Mouse (Mus musculus): ENCODE measurements around the gene Zbtb43.

Gene Zbtb43

GRCm38 (mm10) chr2:33429339-33429738 lies 39.0 kb downstream of the Zbtb43 start:
- DNase-seq, result peak; percentile 53 to 66

- DNase-seq, result no peak
Measured at GRCm38 (mm10) chr2:33426640-33427398, 41.5 kb downstream of the Zbtb43 start.

DNA sequence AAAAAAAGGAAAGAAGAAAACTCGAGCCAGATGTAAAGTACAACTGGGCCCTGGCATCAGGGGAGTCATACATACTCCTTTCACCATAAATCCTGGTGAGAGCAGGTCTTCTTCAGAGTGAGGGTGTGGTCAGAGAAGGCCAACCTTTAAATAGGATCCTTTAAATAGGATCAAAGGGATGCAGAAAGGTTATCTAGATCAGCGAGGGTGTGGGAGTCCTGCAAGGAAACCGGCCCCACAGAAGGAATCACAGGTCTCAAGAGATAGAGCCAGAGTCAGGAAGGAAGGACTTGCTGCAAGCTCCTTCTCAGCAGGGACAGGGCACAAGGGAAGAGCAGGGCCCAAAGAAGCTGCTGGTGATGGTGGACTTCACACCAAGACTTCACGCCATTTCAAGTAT lies 50.9 kb downstream of the Zbtb43 start:
- no peak for DNase-seq

DNA sequence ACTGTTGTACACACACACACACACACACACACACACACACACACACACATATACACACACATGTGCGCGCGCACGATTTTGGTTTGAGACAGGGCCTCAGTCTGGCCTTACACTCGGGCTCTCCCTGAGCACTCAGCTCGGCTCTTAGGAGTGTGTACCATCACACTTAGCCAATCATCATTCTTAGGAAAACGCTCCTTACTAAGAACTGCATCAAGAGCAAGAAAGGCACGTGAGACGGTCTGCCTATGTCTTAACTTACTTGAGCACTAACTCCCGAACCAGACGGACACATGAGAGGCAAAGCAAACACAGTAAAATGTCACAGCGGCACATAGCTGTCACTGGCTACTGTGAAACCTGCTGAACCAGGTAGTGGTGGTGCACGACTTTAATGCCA lies 54.3 kb downstream of the Zbtb43 start:
- no peak for DNase-seq

- no peak for DNase-seq
Measured at GRCm38 (mm10) chr2:33412111-33412510, 56.2 kb downstream of the Zbtb43 start.

- peak in 1 of 2 experiments; percentile 22 for DNase-seq
Measured at GRCm38 (mm10) chr2:33403511-33404003, 64.8 kb downstream of the Zbtb43 start.

GRCm38 (mm10) chr2:33402638-33403037 lies 65.7 kb downstream of the Zbtb43 start:
- DNase-seq, result no peak

DNA sequence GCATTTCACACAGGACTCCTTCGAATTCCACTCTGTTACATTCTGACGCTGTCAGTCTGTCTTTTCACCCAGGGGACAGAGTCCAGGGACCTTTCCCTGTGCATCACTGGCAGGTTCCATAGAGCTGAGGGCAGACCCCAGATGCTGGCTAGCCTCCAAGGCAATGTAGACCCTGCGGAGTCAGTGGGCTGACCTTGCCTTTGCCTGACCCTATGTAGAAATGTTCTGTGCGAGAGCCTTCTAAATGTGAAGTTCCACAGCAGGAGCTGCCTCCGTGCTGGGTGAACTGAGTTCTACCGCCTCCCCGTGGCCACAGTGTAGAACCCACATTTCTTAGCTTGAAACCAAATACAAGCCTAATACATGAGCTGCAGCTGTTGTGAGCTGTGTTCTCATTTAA lies 66.1 kb downstream of the Zbtb43 start:
- peak; percentile 82 to 84 for DNase-seq

DNA sequence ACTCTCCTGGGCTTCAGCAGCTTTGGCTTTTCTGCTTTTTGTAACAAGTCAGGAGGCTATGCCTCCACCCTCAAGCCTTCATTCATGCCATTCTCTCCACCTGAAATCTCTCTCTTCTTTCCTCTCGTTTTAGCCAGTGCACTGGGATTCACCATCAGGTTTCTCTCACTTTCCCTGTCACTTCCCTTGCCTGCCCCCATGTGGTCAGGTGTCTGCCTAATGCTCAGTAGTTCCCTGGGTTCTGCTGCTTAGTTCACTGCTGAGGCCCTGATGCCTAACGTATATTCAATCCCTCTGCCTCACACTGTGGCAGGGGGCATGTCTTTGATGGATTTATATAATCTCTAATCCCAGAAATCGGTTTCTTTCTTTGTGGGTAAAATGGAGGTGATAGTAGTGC lies 67.1 kb downstream of the Zbtb43 start:
- DNase-seq, result peak; percentile 43 to 63

DNA sequence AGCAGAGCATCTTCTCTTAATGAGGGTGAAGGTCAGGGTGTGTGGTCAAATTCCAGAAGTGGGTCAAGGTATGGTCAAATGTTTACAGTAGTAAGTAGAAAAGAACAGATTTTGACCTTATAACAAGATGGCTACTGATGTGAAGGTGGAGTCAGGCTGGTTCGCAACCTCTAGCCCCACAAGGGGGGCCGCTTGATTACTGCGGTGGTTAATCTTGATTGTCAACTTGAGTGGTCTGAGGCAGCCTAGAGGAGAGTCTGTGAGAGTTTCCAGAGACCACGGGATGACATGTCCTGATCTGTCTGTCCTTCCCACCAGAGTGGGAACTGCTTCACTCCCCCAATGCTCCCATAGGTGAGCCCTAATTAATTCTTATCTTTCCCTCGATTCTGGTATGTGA lies 67.8 kb downstream of the Zbtb43 start:
- DNase-seq, result no peak
